Comparison of ENCODE assay signal across 9 mouse cellular contexts in genomic region chr6:116980349-116980995, GRCm38 (mm10).
DNase-seq lines count a peak whose midpoint lies in the region; ATAC-seq and TF ChIP-seq lines count a peak whose summit lies in the region.
"Had no signal": no experiment of that assay in that cellular context is flagged by ENCODE, and none has a peak within 500 bp of the region (broad histone marks: within the 10 kb centered on the region; RNA-seq: fewer than 3 reads in every experiment).

No protein-coding gene starts in this region.

- WGBS in lung, embryonic 14.5 days = under 1% methylated on average over 10 of the region's 10 CpGs
- WGBS in heart, embryonic 12.5 days = 6% methylated on average over 10 of the region's 10 CpGs

- no peaks in the 10 kb centered on the region for H3K9me3 ChIP-seq in lung, embryonic 14.5 days (ENCODE audit: low read depth, low read length)
- no peaks in the 10 kb centered on the region for H3K9me3 ChIP-seq in heart, embryonic 12.5 days (replicated peaks)
- H3K9me3 ChIP-seq: liver, embryonic 13.5 days had no signal

- H3K27me3 ChIP-seq in lung, embryonic 14.5 days (ENCODE audit: insufficient read depth, low read length) = no peaks in the 10 kb centered on the region
- H3K27me3 ChIP-seq in heart, embryonic 12.5 days (replicated peaks) = no peaks in the 10 kb centered on the region
- H3K27me3 ChIP-seq: liver, embryonic 13.5 days had no signal

- no peak overlapping the region for H3K4me3 ChIP-seq in lung, embryonic 14.5 days (ENCODE audit: low read depth, low read length)
- peak overlapping the region; percentile 24 for H3K4me3 ChIP-seq in heart, embryonic 12.5 days
- H3K4me3 ChIP-seq in layer of hippocampus, adult 2 months = no peak overlapping the region
- H3K4me3 ChIP-seq: liver, embryonic 13.5 days had no signal

- no peaks in the 10 kb centered on the region for H3K4me1 ChIP-seq in lung, embryonic 14.5 days (ENCODE audit: insufficient read depth)
- H3K4me1 ChIP-seq in heart, embryonic 12.5 days (replicated peaks) = peaks cover 11% of the 10 kb centered on the region; the same call in 1 of the 2 replicates
- H3K4me1 ChIP-seq: liver, embryonic 13.5 days had no signal

- H3K27ac ChIP-seq in lung, embryonic 14.5 days (ENCODE audit: low read depth) = peak overlapping the region; percentile 5; the same call in 1 of the 2 replicates
- peak overlapping the region; percentile 14; the same call in 1 of the 2 replicates for H3K27ac ChIP-seq in heart, embryonic 12.5 days (ENCODE audit: poor library complexity, severe bottlenecking)
- no peak overlapping the region for H3K27ac ChIP-seq in layer of hippocampus, adult 2 months
- H3K27ac ChIP-seq: liver, embryonic 13.5 days had no signal

- H3K9ac ChIP-seq in lung, embryonic 14.5 days = peak overlapping the region; percentile 10; the same call in 1 of the 2 replicates
- peak overlapping the region; percentile 1; the same call in 1 of the 2 replicates for H3K9ac ChIP-seq in heart, embryonic 12.5 days
- H3K9ac ChIP-seq: liver, embryonic 13.5 days had no signal

- peak overlapping the region; percentile 37 for H3K4me2 ChIP-seq in lung, embryonic 14.5 days
- H3K4me2 ChIP-seq in heart, embryonic 12.5 days = peak overlapping the region; percentile 59
- H3K4me2 ChIP-seq: liver, embryonic 13.5 days had no signal

- ATAC-seq in lung, embryonic 14.5 days (ENCODE audit: insufficient read depth) = peak; percentile 83
- ATAC-seq in heart, embryonic 12.5 days (ENCODE audit: insufficient number of reproducible peaks, low FRiP score) = no peak
- ATAC-seq in CD4-positive, CD25-positive, alpha-beta regulatory T cell, adult 4 months = no peak

- TF ChIP-seq CTCF in lung, embryonic 14.5 days (IDR thresholded peaks at IDR 0.05; ENCODE audit: low read depth) = no peak
- TF ChIP-seq CTCF in layer of hippocampus, adult 2 months (conservative IDR thresholded peaks at IDR 0.05) = no peak

- peak; percentile 76 for DNase-seq in lung, embryonic 14.5 days
- no peak for DNase-seq in lung, postnatal 25 days (ENCODE audit: low spot score)
- DNase-seq in embryo, embryonic 10.5 days (ENCODE audit: low spot score) = peak; percentile 51
- DNase-seq in kidney, postnatal 4 days = peak; percentile 30 to 54
- no peak for DNase-seq in c-Kit-positive CD71-positive TER-119-positive erythroid progenitor cells, embryonic 14.5 days (ENCODE audit: low spot score)
- no peak for DNase-seq in layer of hippocampus, adult 2 months (ENCODE audit: low spot score in 2 of 2)
- DNase-seq: liver, embryonic 13.5 days had no signal

- no peaks in the 10 kb centered on the region for H3K36me3 ChIP-seq in lung, embryonic 14.5 days (ENCODE audit: insufficient read depth)
- no peaks in the 10 kb centered on the region for H3K36me3 ChIP-seq in heart, embryonic 12.5 days
- H3K36me3 ChIP-seq: liver, embryonic 13.5 days had no signal

Comparison
In these comparisons a context has a peak if more than half of its experiments do, and no peak if none do; other contexts are left out.
1. DNase-seq: peak in lung, embryonic 14.5 days (single experiment), embryo, embryonic 10.5 days (single experiment) and kidney, postnatal 4 days (2 of 2); none in lung, postnatal 25 days (single experiment), c-Kit-positive CD71-positive TER-119-positive erythroid progenitor cells, embryonic 14.5 days (single experiment) and layer of hippocampus, adult 2 months (0 of 2).